Mouse (Mus musculus) layer of hippocampus, adult 2 months (tissue): Measurements from ENCODE around the gene Zbtb12. TPM values are rescaled to one million over a fixed set of nuclear protein-coding genes. Genes with fewer than 3 reads are reported as not detected.

ENCODE experiments used
- DNase-seq, 2 experiments: peaks; one replicate each; pipeline ENCODE4 v3.0.0; 2022; ENCODE audit warnings: low spot score in 2 of 2
- H3K27ac ChIP-seq: fragments of 200-600 bp; 2 replicates; pipeline ENCODE4 v1.8.1; 2022
- H3K4me3 ChIP-seq: fragments of 200-600 bp; 2 replicates; pipeline ENCODE4 v1.8.1; 2022; ENCODE audit warnings: mild to moderate bottlenecking
- CTCF ChIP-seq: fragments of 200-600 bp; conservative IDR thresholded peaks from 2 replicates; pipeline ENCODE4 v1.8.1; 2022; ENCODE audit warnings: antibody characterized with exemption, mild to moderate bottlenecking, moderate library complexity
- total RNA-seq, 2 experiments: library from RNA; stranded (reverse); gene quantifications; 2 replicates each; pipeline ENCODE4 v1.2.3; 2021

The Zbtb12 gene
- total RNA-seq, 2 experiments from 2014 or later, result 7.5 to 9.0 TPM

- H3K27ac ChIP-seq, result no peak overlapping the region
- no peak for DNase-seq
- no peak overlapping the region for H3K4me3 ChIP-seq
- TF ChIP-seq CTCF, result no peak
Observed at GRCm38 (mm10) chr17:34884704-34885103, 5.4 kb downstream of the Zbtb12 start.

GRCm38 (mm10) chr17:34885615-34886014 lies 6.3 kb downstream of the Zbtb12 start:
- DNase-seq, result no peak
- Histone ChIP-seq H3K4me3 (no peak overlapping the region), H3K27ac (no peak overlapping the region)
- TF ChIP-seq CTCF, result no peak

GRCm38 (mm10) chr17:34887942-34888341 lies 8.7 kb downstream of the Zbtb12 start:
- Histone ChIP-seq H3K27ac (no peak overlapping the region), H3K4me3 (no peak overlapping the region)
- no peak for TF ChIP-seq CTCF
- no peak for DNase-seq

- no peak for TF ChIP-seq CTCF
- DNase-seq, result no peak
- no peak overlapping the region for H3K27ac ChIP-seq
- H3K4me3 ChIP-seq, result no peak overlapping the region
Observed at GRCm38 (mm10) chr17:34890074-34890743, 10.9 kb downstream of the Zbtb12 start.

- H3K4me3 ChIP-seq, result no peak overlapping the region
- no peak overlapping the region for H3K27ac ChIP-seq
- peak; percentile 46 for TF ChIP-seq CTCF
- DNase-seq, result no peak
Observed at GRCm38 (mm10) chr17:34891377-34891776, 12.1 kb downstream of the Zbtb12 start.

- Histone ChIP-seq H3K27ac (peak overlapping the region; percentile 93), H3K4me3 (peak overlapping the region; percentile 73)
- TF ChIP-seq CTCF, result no peak
- DNase-seq, result no peak
Observed at GRCm38 (mm10) chr17:34893072-34893824, 14.0 kb downstream of the Zbtb12 start.

- peak; percentile 43 for TF ChIP-seq CTCF
- peak; percentile 92 to 94 for DNase-seq
Observed at GRCm38 (mm10) chr17:34894074-34894597, 14.9 kb downstream of the Zbtb12 start.

GRCm38 (mm10) chr17:34894801-34895530 lies 15.7 kb downstream of the Zbtb12 start:
- peak overlapping the region; percentile 93 for H3K27ac ChIP-seq
- peak in 1 of 2 experiments; percentile 56 for DNase-seq
- H3K4me3 ChIP-seq, result peak overlapping the region; percentile 73
- no peak for TF ChIP-seq CTCF

More at GRCm38 (mm10) chr17:34894074-34894597, 14.9 kb downstream of the Zbtb12 start:
- peak overlapping the region; percentile 93 for H3K27ac ChIP-seq
- peak overlapping the region; percentile 73 for H3K4me3 ChIP-seq

- DNase-seq, result no peak
- Histone ChIP-seq H3K27ac (no peak overlapping the region), H3K4me3 (no peak overlapping the region)
- TF ChIP-seq CTCF, result no peak
Observed at GRCm38 (mm10) chr17:34895724-34896123, 16.4 kb downstream of the Zbtb12 start.

GRCm38 (mm10) chr17:34896366-34896765 lies 17.1 kb downstream of the Zbtb12 start:
- H3K4me3 ChIP-seq, result no peak overlapping the region
- H3K27ac ChIP-seq, result no peak overlapping the region
- no peak for TF ChIP-seq CTCF

GRCm38 (mm10) chr17:34897373-34898159 lies 18.3 kb downstream of the Zbtb12 start:
- peak overlapping the region; percentile 94 for H3K4me3 ChIP-seq
- no peak for TF ChIP-seq CTCF
- peak overlapping the region; percentile 99 for H3K27ac ChIP-seq
- DNase-seq, result no peak

More at GRCm38 (mm10) chr17:34896366-34896765, 17.1 kb downstream of the Zbtb12 start:
- DNase-seq, result no peak

GRCm38 (mm10) chr17:34898160-34898586 lies 18.9 kb downstream of the Zbtb12 start, which contains the start of the genes C2 and Ehmt2:
TSS of gene C2 (minus strand) at chr17:34898265.
TSS of gene Ehmt2 (plus strand) at chr17:34898469.
- Histone ChIP-seq H3K27ac (peak within 1 kb of the TSS; percentile 99), H3K4me3 (peak within 1 kb of the TSS; percentile 94)
- DNase-seq, result peak; percentile 78 to 80
- TF ChIP-seq CTCF, result no peak
